Comparison of ENCODE assay signal across 22 mouse cellular contexts in genomic region chr9:57686011-57686410, GRCm38 (mm10). TPM values are rescaled to one million over a fixed set of nuclear protein-coding genes. Genes with fewer than 3 reads are reported as not detected.
"Had no signal": no experiment of that assay in that cellular context is flagged by ENCODE, and none has a peak within 500 bp of the region (broad histone marks: within the 10 kb centered on the region; RNA-seq: fewer than 3 reads in every experiment).

No protein-coding gene starts in this region.

- H3K4me2 ChIP-seq: neural tube, embryonic 15.5 days; stomach, embryonic 15.5 days had no signal

- H3K4me3 ChIP-seq: neural tube, embryonic 15.5 days; stomach, embryonic 15.5 days had no signal

- H3K9me3 ChIP-seq: neural tube, embryonic 15.5 days; stomach, embryonic 15.5 days had no signal

- H3K36me3 ChIP-seq: neural tube, embryonic 15.5 days; stomach, embryonic 15.5 days had no signal

- H3K9ac ChIP-seq: neural tube, embryonic 15.5 days; stomach, embryonic 15.5 days had no signal

- DNase-seq: retina, postnatal 1 day; right cerebral cortex, adult 18-20 months; right cerebral cortex, postnatal 14 days; right cerebral cortex, postnatal 25 days; right cerebral cortex, postnatal 4 days; spleen, adult 18-20 months; thymus, adult 18-20 months; thymus, adult 2 months; thymus, postnatal 14 days; thymus, postnatal 25 days; thymus, postnatal 36 days; thymus, postnatal 4 days had no signal

- H3K4me1 ChIP-seq: neural tube, embryonic 15.5 days; stomach, embryonic 15.5 days had no signal

- H3K27me3 ChIP-seq: stomach, embryonic 15.5 days had no signal

- H3K27ac ChIP-seq: neural tube, embryonic 15.5 days; stomach, embryonic 15.5 days; stomach, postnatal 0 days had no signal

RNA-seq across cellular contexts. Expression of gene Cyp1a1, which starts 1.7 kb away (rescaled TPM):
- total RNA-seq: neutrophil, adult 5-6 weeks had no signal
- polyA plus RNA-seq: stomach, embryonic 14.5 days; stomach, embryonic 15.5 days had no signal

RNA-seq across cellular contexts. Expression of gene Cyp1a2, which starts 2.5 kb away (rescaled TPM):
- total RNA-seq: neutrophil, adult 5-6 weeks had no signal
- polyA plus RNA-seq: neural tube, embryonic 14.5 days; neural tube, embryonic 15.5 days; small intestine, adult 2 months; spleen, adult 2 months; stomach, embryonic 14.5 days; stomach, embryonic 15.5 days; stomach, embryonic 16.5 days; stomach, postnatal 0 days; urinary bladder, adult 2 months had no signal
